Mouse (Mus musculus): Measurements from ENCODE around the gene Scnn1a. TPM values are rescaled to one million over a fixed set of nuclear protein-coding genes. Genes with fewer than 3 reads are reported as not detected.
A peak's percentile ranks its signal among the peaks of the same experiment; 100 is the strongest.

Gene Scnn1a
- polyA plus RNA-seq, 1 experiment from 2014 or later: 0.70 TPM

DNA sequence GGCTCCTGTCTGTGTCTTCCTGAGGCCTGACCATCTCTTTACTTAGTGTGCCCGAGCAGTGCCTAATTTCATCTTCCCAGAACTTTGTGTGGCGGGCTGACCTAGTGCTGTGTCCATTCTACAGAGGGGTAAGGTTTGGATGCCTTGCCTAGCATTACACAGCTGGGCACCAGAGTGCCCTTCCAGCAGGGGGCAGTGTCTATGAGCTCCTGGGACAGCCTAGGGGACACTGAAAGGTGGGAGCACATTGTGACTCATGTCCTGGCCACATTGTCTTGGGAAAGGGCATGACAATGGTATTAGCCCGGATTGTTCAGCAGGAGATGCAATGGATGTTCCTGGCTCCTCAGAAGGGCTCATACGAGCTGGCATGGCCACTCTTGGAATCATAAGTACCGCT lies 7.8 kb downstream of the Scnn1a start:
- Histone ChIP-seq H3K9me3 (no peaks in the 10 kb centered on the region), H3K4me2 (no peak overlapping the region), H3K4me3 (no peak overlapping the region), H3K27ac (no peak overlapping the region), H3K36me3 (replicated peaks) (no peaks in the 10 kb centered on the region), H3K9ac (no peak overlapping the region), H3K27me3 (replicated peaks) (no peaks in the 10 kb centered on the region), H3K4me1 (peaks cover 8% of the 10 kb centered on the region; the same call in 1 of the 2 replicates)
- WGBS: 78% methylated on average over 5 of the region's 5 CpGs
- no peak for ATAC-seq (replicated peaks)

GRCm38 (mm10) chr6:125330626-125331326 lies 10.3 kb downstream of the Scnn1a start:
- ATAC-seq (replicated peaks): peak; percentile 91
- Histone ChIP-seq H3K9ac (peak overlapping the region; percentile 47), H3K4me2 (peak overlapping the region; percentile 91), H3K4me1 (peaks cover 8% of the 10 kb centered on the region; the same call in 1 of the 2 replicates), H3K9me3 (no peaks in the 10 kb centered on the region), H3K36me3 (replicated peaks) (no peaks in the 10 kb centered on the region), H3K27ac (no peak overlapping the region), H3K4me3 (peak overlapping the region; percentile 54), H3K27me3 (replicated peaks) (no peaks in the 10 kb centered on the region)
- 1% methylated on average over 39 of the region's 39 CpGs for WGBS

DNA sequence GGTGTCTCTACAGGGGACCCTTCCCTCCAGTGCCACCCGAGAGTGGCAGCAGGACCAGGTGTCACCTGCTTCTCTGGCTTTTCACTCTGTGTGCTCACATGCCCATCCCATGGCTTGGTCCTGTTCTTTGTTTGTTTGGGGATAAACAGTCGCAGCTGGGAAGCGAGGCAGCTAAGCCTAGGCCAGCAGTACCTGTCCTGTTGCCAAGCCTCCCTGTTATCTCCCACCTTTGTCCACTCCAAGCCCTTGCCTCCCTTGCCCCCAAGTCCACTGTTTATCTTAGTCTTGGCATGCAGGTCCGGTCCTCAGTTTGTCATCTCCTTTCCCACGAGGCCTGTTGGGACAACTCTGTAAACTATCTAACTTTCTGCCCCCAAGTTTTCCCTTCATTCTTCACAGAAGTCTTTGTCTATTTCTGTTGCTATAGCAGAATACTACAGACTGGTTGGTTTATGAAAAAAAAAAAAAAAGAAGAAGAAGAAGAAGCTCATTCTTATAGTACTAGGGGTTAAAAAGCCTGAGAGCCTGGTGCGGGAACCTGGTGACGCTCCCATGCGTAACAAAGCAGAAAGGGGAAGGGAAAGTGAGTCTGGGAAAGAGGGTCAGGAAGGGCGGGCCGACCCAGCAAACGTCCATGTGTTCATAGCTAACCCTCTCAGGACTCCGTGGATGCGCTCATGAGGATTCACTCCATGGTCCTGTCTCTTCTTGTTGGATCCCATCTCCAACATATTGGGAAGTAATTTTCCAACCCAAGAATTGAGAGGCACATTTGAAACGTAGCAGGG lies 12.8 kb downstream of the Scnn1a start:
- Histone ChIP-seq H3K27ac (no peak overlapping the region), H3K27me3 (replicated peaks) (no peaks in the 10 kb centered on the region), H3K4me2 (no peak overlapping the region), H3K9me3 (no peaks in the 10 kb centered on the region), H3K4me1 (peaks cover 8% of the 10 kb centered on the region; the same call in 1 of the 2 replicates), H3K9ac (no peak overlapping the region), H3K4me3 (no peak overlapping the region), H3K36me3 (replicated peaks) (no peaks in the 10 kb centered on the region)
- no peak for ATAC-seq (replicated peaks)
- 74% methylated on average over 14 of the region's 14 CpGs for WGBS

GRCm38 (mm10) chr6:125334356-125334755 lies 13.9 kb downstream of the Scnn1a start:
- 43% methylated on average over 2 of the region's 2 CpGs for WGBS

GRCm38 (mm10) chr6:125338791-125339660 lies 18.6 kb downstream of the Scnn1a start:
- no peak overlapping the region for H3K9ac ChIP-seq
- H3K36me3 ChIP-seq (replicated peaks): no peaks in the 10 kb centered on the region
- no peak overlapping the region for H3K27ac ChIP-seq
- no peak for ATAC-seq (replicated peaks)
- 71% methylated on average over 9 of the region's 9 CpGs for WGBS
- H3K4me2 ChIP-seq: no peak overlapping the region
- no peaks in the 10 kb centered on the region for H3K27me3 ChIP-seq (replicated peaks)
- no peaks in the 10 kb centered on the region for H3K4me1 ChIP-seq
- no peaks in the 10 kb centered on the region for H3K9me3 ChIP-seq
- no peak overlapping the region for H3K4me3 ChIP-seq

More at GRCm38 (mm10) chr6:125334356-125334755, 13.9 kb downstream of the Scnn1a start:
- Histone ChIP-seq H3K36me3 (replicated peaks) (no peaks in the 10 kb centered on the region), H3K27ac (no peak overlapping the region), H3K4me3 (no peak overlapping the region), H3K4me2 (no peak overlapping the region), H3K27me3 (replicated peaks) (no peaks in the 10 kb centered on the region), H3K9me3 (no peaks in the 10 kb centered on the region), H3K4me1 (peaks cover 8% of the 10 kb centered on the region; the same call in 1 of the 2 replicates), H3K9ac (no peak overlapping the region)
- ATAC-seq (replicated peaks): no peak

- 70% methylated on average over 5 of the region's 5 CpGs for WGBS
- no peak overlapping the region for H3K27ac ChIP-seq
Observed at GRCm38 (mm10) chr6:125340244-125340643, 19.8 kb downstream of the Scnn1a start.

GRCm38 (mm10) chr6:125342198-125342597 lies 21.7 kb downstream of the Scnn1a start:
- H3K27ac ChIP-seq: no peak overlapping the region
- no peak overlapping the region for H3K4me3 ChIP-seq
- no peak overlapping the region for H3K4me2 ChIP-seq
- H3K27me3 ChIP-seq (replicated peaks): no peaks in the 10 kb centered on the region
- H3K36me3 ChIP-seq (replicated peaks): no peaks in the 10 kb centered on the region
- WGBS: 57% methylated on average over 3 of the region's 3 CpGs
- ATAC-seq (replicated peaks): no peak
- H3K9me3 ChIP-seq: no peaks in the 10 kb centered on the region
- H3K4me1 ChIP-seq: no peaks in the 10 kb centered on the region
- no peak overlapping the region for H3K9ac ChIP-seq

More at GRCm38 (mm10) chr6:125340244-125340643, 19.8 kb downstream of the Scnn1a start:
- no peaks in the 10 kb centered on the region for H3K4me1 ChIP-seq
- no peak overlapping the region for H3K4me3 ChIP-seq
- H3K4me2 ChIP-seq: no peak overlapping the region
- H3K9me3 ChIP-seq: no peaks in the 10 kb centered on the region
- no peaks in the 10 kb centered on the region for H3K36me3 ChIP-seq (replicated peaks)
- no peaks in the 10 kb centered on the region for H3K27me3 ChIP-seq (replicated peaks)
- H3K9ac ChIP-seq: no peak overlapping the region
- no peak for ATAC-seq (replicated peaks)

DNA sequence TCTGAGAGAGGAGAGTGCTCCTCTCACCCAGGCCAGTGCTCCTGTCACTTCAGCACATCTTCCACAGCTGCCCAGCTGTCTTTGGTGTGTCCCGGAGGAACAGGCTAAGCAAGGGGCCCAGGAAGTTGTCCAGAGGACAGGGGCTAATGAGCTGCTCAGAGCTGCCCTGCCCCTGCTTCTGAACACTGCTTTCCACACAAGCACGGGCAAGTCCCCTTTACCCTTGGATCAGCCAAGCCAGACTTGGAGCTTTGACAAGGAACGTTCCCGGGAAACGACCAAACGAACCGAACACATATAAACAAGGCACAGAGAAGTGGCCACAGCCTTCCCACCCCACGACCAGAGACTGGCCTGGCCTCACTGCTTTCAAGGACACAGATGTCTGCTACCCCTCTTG lies 23.6 kb downstream of the Scnn1a start:
- H3K36me3 ChIP-seq (replicated peaks): no peaks in the 10 kb centered on the region
- ATAC-seq (replicated peaks): no peak
- no peaks in the 10 kb centered on the region for H3K9me3 ChIP-seq
- H3K4me2 ChIP-seq: no peak overlapping the region
- WGBS: 36% methylated on average over 8 of the region's 8 CpGs
- 0 out of 2 replicates have a peak, but pooled peaks cover 4% of the 10 kb centered on the region for H3K27me3 ChIP-seq (replicated peaks)
- H3K4me3 ChIP-seq: no peak overlapping the region
- H3K27ac ChIP-seq: no peak overlapping the region
- peaks cover 3% of the 10 kb centered on the region for H3K4me1 ChIP-seq
- H3K9ac ChIP-seq: no peak overlapping the region

DNA sequence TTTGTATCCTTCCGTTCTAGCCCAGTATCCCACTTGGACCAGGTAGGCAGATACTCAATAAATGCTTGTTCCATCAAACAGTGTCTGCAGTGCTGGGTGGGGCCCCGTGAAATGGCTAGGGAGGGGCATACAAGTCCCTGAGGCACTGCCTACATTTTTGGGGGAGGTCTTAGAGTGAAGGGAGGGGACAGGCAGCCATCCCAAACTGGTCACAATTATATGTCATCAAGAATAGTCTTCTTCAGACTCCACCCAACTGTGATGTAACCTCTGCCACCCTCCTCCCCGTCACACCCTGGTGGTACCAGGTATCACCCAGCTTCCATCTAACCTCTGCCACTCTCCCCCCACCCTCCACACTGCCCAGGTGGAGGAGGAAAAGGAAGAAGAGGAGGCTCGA lies 24.4 kb downstream of the Scnn1a start:
- no peak overlapping the region for H3K4me2 ChIP-seq

DNA sequence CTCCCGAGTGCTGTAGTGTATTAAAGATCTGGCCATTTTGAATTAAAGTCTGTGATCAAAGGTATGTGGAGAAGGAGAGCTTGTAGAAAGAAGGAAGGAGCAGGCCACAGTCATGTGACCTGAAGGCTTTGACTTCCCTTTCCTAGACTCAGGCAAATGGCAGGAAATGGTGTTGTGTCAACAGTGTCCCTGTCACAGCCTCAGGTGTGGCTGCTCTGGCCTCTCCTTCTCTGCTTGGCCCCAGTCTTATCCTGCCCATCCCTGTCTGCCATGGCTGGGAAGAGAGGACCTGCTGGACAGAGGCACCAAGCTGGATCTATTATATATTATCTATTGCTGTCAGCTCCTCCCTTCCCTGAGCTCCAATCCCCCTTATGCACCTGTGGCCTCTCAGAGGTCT lies 25.2 kb downstream of the Scnn1a start:
- Histone ChIP-seq H3K4me1 (peaks cover 14% of the 10 kb centered on the region), H3K4me2 (no peak overlapping the region), H3K4me3 (no peak overlapping the region), H3K9me3 (no peaks in the 10 kb centered on the region), H3K27ac (no peak overlapping the region), H3K9ac (no peak overlapping the region), H3K36me3 (replicated peaks) (no peaks in the 10 kb centered on the region), H3K27me3 (replicated peaks) (0 out of 2 replicates have a peak, but pooled peaks cover 13% of the 10 kb centered on the region)
- no peak for ATAC-seq (replicated peaks)
- WGBS: 62% methylated on average over 1 of the region's 1 CpGs

More for the DNA sequence above, 24.4 kb downstream of the Scnn1a start:
- no peak overlapping the region for H3K4me3 ChIP-seq
- H3K9ac ChIP-seq: no peak overlapping the region
- no peaks in the 10 kb centered on the region for H3K36me3 ChIP-seq (replicated peaks)
- H3K9me3 ChIP-seq: no peaks in the 10 kb centered on the region
- H3K4me1 ChIP-seq: peaks cover 11% of the 10 kb centered on the region
- ATAC-seq (replicated peaks): no peak
- 0 out of 2 replicates have a peak, but pooled peaks cover 6% of the 10 kb centered on the region for H3K27me3 ChIP-seq (replicated peaks)
- WGBS: 69% methylated on average over 4 of the region's 4 CpGs
- no peak overlapping the region for H3K27ac ChIP-seq

DNA sequence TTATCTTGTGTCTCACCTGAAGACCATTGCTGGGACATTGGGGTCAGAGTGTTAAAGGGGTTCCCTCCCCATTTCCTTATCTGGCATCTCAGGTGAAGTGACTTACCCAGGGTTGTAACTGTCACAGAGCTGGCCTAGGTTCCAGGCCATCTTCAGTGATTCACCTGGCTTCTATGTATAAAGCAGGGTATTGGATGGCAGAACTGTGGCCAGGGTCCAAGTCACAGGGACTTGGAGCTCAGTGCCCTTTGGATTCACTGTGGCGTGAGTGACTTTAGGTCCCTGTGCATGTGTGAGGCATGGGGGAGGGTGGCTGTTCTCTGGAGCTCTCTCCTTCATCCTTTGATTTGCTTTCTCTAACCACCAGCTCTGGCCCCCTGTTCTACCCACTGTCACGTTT lies 25.6 kb downstream of the Scnn1a start:
- WGBS: 57% methylated on average over 2 of the region's 2 CpGs
- no peak overlapping the region for H3K4me3 ChIP-seq
- no peak overlapping the region for H3K4me2 ChIP-seq
- H3K4me1 ChIP-seq: peaks cover 14% of the 10 kb centered on the region
- no peak for ATAC-seq (replicated peaks)
- no peak overlapping the region for H3K9ac ChIP-seq
- H3K36me3 ChIP-seq (replicated peaks): no peaks in the 10 kb centered on the region
- H3K27me3 ChIP-seq (replicated peaks): 0 out of 2 replicates have a peak, but pooled peaks cover 13% of the 10 kb centered on the region
- H3K9me3 ChIP-seq: no peaks in the 10 kb centered on the region
- H3K27ac ChIP-seq: no peak overlapping the region

Measured in midbrain, embryonic 15.5 days (tissue).